Mouse (Mus musculus) forebrain, embryonic 14.5 days (tissue): ENCODE measurements at regions not wholly inside any gene's neighbourhood (a gene's known extent, or its start where the extent isn't known, plus 50 kb on each side); places are given as distances from the start of the nearest gene placed in this dataset.

Source experiments
- ATAC-seq: fragments of 200-750 bp; cut with Nextera tagmentation; 2 replicates; pipeline ENCODE4 v1.8.0; 2017; ENCODE audit warnings: mild to moderate bottlenecking, moderate library complexity
- DNase-seq: peaks from one replicate; pipeline ENCODE4 v3.0.0-alpha.2; 2015; ENCODE audit warnings: low spot score
- H3K27ac ChIP-seq: fragments of 300-500 bp; sonication (generic); 2 replicates; pipeline ENCODE4 v1.5.1; 2014; ENCODE audit warnings: low read depth, mild to moderate bottlenecking, control low read depth, low read length, moderate library complexity
- H3K27me3 ChIP-seq: fragments of 300-500 bp; sonication (generic); replicated peaks from 2 replicates; pipeline ENCODE4 v1.6.1; 2014; ENCODE audit warnings: low read length, control low read depth, mixed read lengths; ENCODE audit not compliant: control insufficient read depth, insufficient read depth
- H3K36me3 ChIP-seq: fragments of 300-500 bp; sonication (generic); 2 replicates; pipeline ENCODE4 v1.6.1; 2014; ENCODE audit warnings: low read length, control low read depth; ENCODE audit not compliant: control insufficient read depth, insufficient read depth
- H3K4me1 ChIP-seq: fragments of 300-500 bp; sonication (generic); 2 replicates; pipeline ENCODE4 v1.6.1; 2014; ENCODE audit warnings: antibody characterized with exemption, low read length, control low read depth; ENCODE audit not compliant: control insufficient read depth, insufficient read depth
- H3K4me2 ChIP-seq: fragments of 300-500 bp; sonication (generic); 2 replicates; pipeline ENCODE4 v1.6.1; 2014; ENCODE audit warnings: mild to moderate bottlenecking, control low read depth, low read length
- H3K4me3 ChIP-seq: fragments of 300-500 bp; sonication (generic); 2 replicates; pipeline ENCODE4 v1.5.1; 2014; ENCODE audit warnings: low read depth, low read length, control low read depth
- H3K9ac ChIP-seq: fragments of 300-500 bp; sonication (generic); 2 replicates; pipeline ENCODE4 v1.6.1; 2014; ENCODE audit warnings: mild to moderate bottlenecking, low read length, control low read depth, moderate library complexity
- H3K9me3 ChIP-seq: fragments of 300-500 bp; sonication (generic); replicated peaks from 2 replicates; pipeline ENCODE4 v1.6.1; 2016; ENCODE audit warnings: low read length, control low read depth, mixed read lengths; ENCODE audit not compliant: control insufficient read depth
- whole genome bisulfite sequencing: fragments of 180-500 bp; shearing (Covaris S2); extraction: QIAGEN DNeasy Blood & Tissue Kit; methylation state at CpG from one replicate; pipeline ENCODE4 v1.1.7; 2014; 5-methylcytosine and 5-hydroxymethylcytosine counted together

- no peak for DNase-seq
Measured at GRCm38 (mm10) chr11:89175511-89175910, 101.9 kb downstream of the Gm525 start.

GRCm38 (mm10) chr11:89174967-89175366 lies 101.3 kb downstream of the Gm525 start:
- H3K4me1 ChIP-seq: no peaks in the 10 kb centered on the region
- ATAC-seq (no peak), DNase-seq (peak; percentile 29)
- no peak overlapping the region for H3K4me3 ChIP-seq
- WGBS: 41% methylated on average over 6 of the region's 6 CpGs
- H3K27ac ChIP-seq: no peak overlapping the region
- no peaks in the 10 kb centered on the region for H3K27me3 ChIP-seq
- no peak overlapping the region for H3K9ac ChIP-seq
- H3K36me3 ChIP-seq: no peaks in the 10 kb centered on the region
- H3K4me2 ChIP-seq: no peak overlapping the region
- H3K9me3 ChIP-seq: no peaks in the 10 kb centered on the region

More at GRCm38 (mm10) chr11:89175511-89175910, 101.9 kb downstream of the Gm525 start:
- ATAC-seq: no peak
- no peaks in the 10 kb centered on the region for H3K9me3 ChIP-seq
- H3K27ac ChIP-seq: no peak overlapping the region
- H3K4me1 ChIP-seq: no peaks in the 10 kb centered on the region
- H3K9ac ChIP-seq: no peak overlapping the region
- H3K27me3 ChIP-seq: no peaks in the 10 kb centered on the region
- 22% methylated on average over 9 of the region's 9 CpGs for WGBS
- no peak overlapping the region for H3K4me2 ChIP-seq
- no peaks in the 10 kb centered on the region for H3K36me3 ChIP-seq
- H3K4me3 ChIP-seq: no peak overlapping the region

- Histone ChIP-seq H3K9ac (no peak overlapping the region), H3K36me3 (no peaks in the 10 kb centered on the region), H3K4me3 (no peak overlapping the region), H3K27ac (no peak overlapping the region), H3K9me3 (no peaks in the 10 kb centered on the region), H3K4me1 (no peaks in the 10 kb centered on the region), H3K27me3 (no peaks in the 10 kb centered on the region), H3K4me2 (no peak overlapping the region)
- DNase-seq: peak; percentile 93
- peak; percentile 46; the same call in 1 of the 2 replicates for ATAC-seq
- 12% methylated on average over 6 of the region's 6 CpGs for WGBS
Measured at GRCm38 (mm10) chr11:89165278-89165677, 91.6 kb downstream of the Gm525 start.

GRCm38 (mm10) chr11:89153466-89154406 lies 80.1 kb downstream of the Gm525 start:
- H3K27me3 ChIP-seq: no peaks in the 10 kb centered on the region
- H3K4me2 ChIP-seq: no peak overlapping the region
- H3K4me3 ChIP-seq: no peak overlapping the region
- no peak for ATAC-seq
- no peak for DNase-seq
- H3K36me3 ChIP-seq: no peaks in the 10 kb centered on the region
- no peaks in the 10 kb centered on the region for H3K9me3 ChIP-seq
- no peak overlapping the region for H3K27ac ChIP-seq
- H3K9ac ChIP-seq: no peak overlapping the region
- WGBS: 86% methylated on average over 13 of the region's 13 CpGs
- no peaks in the 10 kb centered on the region for H3K4me1 ChIP-seq

GRCm38 (mm10) chr11:89147990-89148389 lies 74.3 kb downstream of the Gm525 start:
- Histone ChIP-seq H3K36me3 (no peaks in the 10 kb centered on the region), H3K9me3 (no peaks in the 10 kb centered on the region), H3K27me3 (no peaks in the 10 kb centered on the region), H3K4me3 (no peak overlapping the region), H3K27ac (no peak overlapping the region), H3K4me1 (no peaks in the 10 kb centered on the region), H3K4me2 (no peak overlapping the region), H3K9ac (no peak overlapping the region)
- 93% methylated on average over 8 of the region's 8 CpGs for WGBS
- ATAC-seq (no peak), DNase-seq (no peak)

- H3K9me3 ChIP-seq: no peaks in the 10 kb centered on the region
- DNase-seq (no peak), ATAC-seq (no peak)
- no peaks in the 10 kb centered on the region for H3K27me3 ChIP-seq
- H3K36me3 ChIP-seq: no peaks in the 10 kb centered on the region
- H3K4me2 ChIP-seq: no peak overlapping the region
- H3K9ac ChIP-seq: no peak overlapping the region
- 76% methylated on average over 19 of the region's 19 CpGs for WGBS
- no peak overlapping the region for H3K27ac ChIP-seq
- no peak overlapping the region for H3K4me3 ChIP-seq
- no peaks in the 10 kb centered on the region for H3K4me1 ChIP-seq
Measured at GRCm38 (mm10) chr11:89145281-89145945, 71.8 kb downstream of the Gm525 start.

GRCm38 (mm10) chr11:89142527-89143154 lies 69.0 kb downstream of the Gm525 start:
- H3K27me3 ChIP-seq: no peaks in the 10 kb centered on the region
- H3K4me3 ChIP-seq: no peak overlapping the region
- H3K9ac ChIP-seq: no peak overlapping the region
- ATAC-seq (no peak), DNase-seq (no peak)
- no peaks in the 10 kb centered on the region for H3K36me3 ChIP-seq
- H3K4me1 ChIP-seq: no peaks in the 10 kb centered on the region
- no peak overlapping the region for H3K4me2 ChIP-seq
- 60% methylated on average over 9 of the region's 9 CpGs for WGBS
- no peak overlapping the region for H3K27ac ChIP-seq
- H3K9me3 ChIP-seq: no peaks in the 10 kb centered on the region
